Mouse (Mus musculus) forebrain, embryonic 12.5 days (tissue): ENCODE results near the gene Gse1. TPM values are rescaled to one million over a fixed set of nuclear protein-coding genes. Genes with fewer than 3 reads are reported as not detected.

ENCODE experiments used
- ATAC-seq: fragments of 200-750 bp; cut with Nextera tagmentation; 2 replicates; pipeline ENCODE4 v1.8.0; 2017; ENCODE audit warnings: moderate TSS enrichment; ENCODE audit not compliant: low FRiP score
- H3K27ac ChIP-seq: fragments of 300-500 bp; sonication (generic); 2 replicates; pipeline ENCODE4 v1.5.1; 2016; ENCODE audit warnings: mild to moderate bottlenecking
- H3K27me3 ChIP-seq: fragments of 300-500 bp; sonication (generic); 2 replicates; pipeline ENCODE4 v1.6.1; 2016; ENCODE audit warnings: mild to moderate bottlenecking
- H3K36me3 ChIP-seq: fragments of 300-500 bp; sonication (generic); replicated peaks from 2 replicates; pipeline ENCODE4 v1.6.1; 2016; ENCODE audit warnings: mild to moderate bottlenecking
- H3K4me1 ChIP-seq: fragments of 300-500 bp; sonication (generic); 2 replicates; pipeline ENCODE4 v1.6.1; 2016
- H3K4me2 ChIP-seq: fragments of 300-500 bp; sonication (generic); 2 replicates; pipeline ENCODE4 v1.6.1; 2016; ENCODE audit warnings: mild to moderate bottlenecking, moderate library complexity
- H3K4me3 ChIP-seq: fragments of 300-500 bp; sonication (generic); replicated peaks from 2 replicates; pipeline ENCODE4 v1.5.1; 2016; ENCODE audit warnings: mild to moderate bottlenecking
- H3K9ac ChIP-seq: fragments of 300-500 bp; sonication (generic); 2 replicates; pipeline ENCODE4 v1.6.1; 2016; ENCODE audit warnings: mild to moderate bottlenecking
- H3K9me3 ChIP-seq: fragments of 300-500 bp; sonication (generic); 2 replicates; pipeline ENCODE4 v1.6.1; 2016
- WGBS: fragments of 180-500 bp; shearing (Covaris S2); methylation state at CpG from one replicate; pipeline ENCODE4 v1.1.7; 2016; 5-methylcytosine and 5-hydroxymethylcytosine counted together
- polyA plus RNA-seq: library from polyadenylated mRNA; unstranded; fragments of >200 nt; fragmentation: Nextera tagmentation; extraction: Ambion mirVana; gene quantifications from 2 replicates; pipeline ENCODE4 v1.2.1, GENCODE M21; 2016

Gse1 gene
- polyA plus RNA-seq, 1 experiment from 2014 or later = 20.4 TPM

- H3K27me3 ChIP-seq = peaks cover 30% of the 10 kb centered on the region
- no peak overlapping the region for H3K4me2 ChIP-seq
- H3K27ac ChIP-seq = peak overlapping the region; percentile 87
- WGBS = 44% methylated on average over 5 of the region's 5 CpGs
- peaks cover 90% of the 10 kb centered on the region for H3K4me1 ChIP-seq
- 0 out of 2 replicates have a peak overlapping the region, but pooled peaks have one; percentile 33 for H3K9ac ChIP-seq
- H3K4me3 ChIP-seq = no peak overlapping the region
- ATAC-seq = no peak
- H3K9me3 ChIP-seq = no peaks in the 10 kb centered on the region
- no peaks in the 10 kb centered on the region for H3K36me3 ChIP-seq
Measured at GRCm38 (mm10) chr8:120297000-120297399, 68.7 kb downstream of the Gse1 start.

- Histone ChIP-seq H3K4me1 (peaks cover 87% of the 10 kb centered on the region), H3K4me2 (peak overlapping the region; percentile 23), H3K36me3 (no peaks in the 10 kb centered on the region), H3K27me3 (peaks cover 47% of the 10 kb centered on the region), H3K9ac (peak overlapping the region; percentile 33; the same call in 1 of the 2 replicates), H3K4me3 (no peak overlapping the region), H3K9me3 (no peaks in the 10 kb centered on the region), H3K27ac (peak overlapping the region; percentile 93)
- ATAC-seq = peak; percentile 43
- 28% methylated on average over 22 of the region's 22 CpGs for WGBS
Measured at GRCm38 (mm10) chr8:120298601-120299532, 70.6 kb downstream of the Gse1 start.

GRCm38 (mm10) chr8:120300601-120301141 is 72.4 kb downstream of the Gse1 start:
- no peak for ATAC-seq
- H3K4me2 ChIP-seq = peak overlapping the region; percentile 24; the same call in 1 of the 2 replicates
- WGBS = 2% methylated on average over 13 of the region's 13 CpGs
- no peak overlapping the region for H3K4me3 ChIP-seq
- H3K27me3 ChIP-seq = peaks cover 47% of the 10 kb centered on the region
- no peaks in the 10 kb centered on the region for H3K9me3 ChIP-seq
- peaks cover 79% of the 10 kb centered on the region for H3K4me1 ChIP-seq
- peak overlapping the region; percentile 74 for H3K27ac ChIP-seq
- H3K9ac ChIP-seq = peak overlapping the region; percentile 27; the same call in 1 of the 2 replicates
- no peaks in the 10 kb centered on the region for H3K36me3 ChIP-seq

GRCm38 (mm10) chr8:120302941-120303675 is 74.9 kb downstream of the Gse1 start:
- no peak overlapping the region for H3K4me2 ChIP-seq
- H3K4me3 ChIP-seq = no peak overlapping the region
- H3K4me1 ChIP-seq = peaks cover 80% of the 10 kb centered on the region
- WGBS = 56% methylated on average over 11 of the region's 11 CpGs
- peaks cover 51% of the 10 kb centered on the region for H3K27me3 ChIP-seq
- H3K36me3 ChIP-seq = no peaks in the 10 kb centered on the region
- H3K9ac ChIP-seq = peak overlapping the region; percentile 27
- H3K9me3 ChIP-seq = no peaks in the 10 kb centered on the region
- no peak for ATAC-seq
- peak overlapping the region; percentile 92 for H3K27ac ChIP-seq

- Histone ChIP-seq H3K4me3 (no peak overlapping the region), H3K27me3 (peaks cover 59% of the 10 kb centered on the region), H3K36me3 (no peaks in the 10 kb centered on the region), H3K27ac (peak overlapping the region; percentile 92), H3K9me3 (no peaks in the 10 kb centered on the region), H3K4me2 (peak overlapping the region; percentile 32), H3K4me1 (peaks cover 80% of the 10 kb centered on the region), H3K9ac (peak overlapping the region; percentile 33)
- ATAC-seq = peak; percentile 69
- 6% methylated on average over 9 of the region's 9 CpGs for WGBS
Measured at GRCm38 (mm10) chr8:120304097-120304496, 75.8 kb downstream of the Gse1 start.

GRCm38 (mm10) chr8:120305800-120306385 is 77.6 kb downstream of the Gse1 start:
- peak overlapping the region; percentile 87; the same call in 1 of the 2 replicates for H3K27ac ChIP-seq
- no peak overlapping the region for H3K4me2 ChIP-seq
- no peak overlapping the region for H3K4me3 ChIP-seq
- H3K27me3 ChIP-seq = peaks cover 70% of the 10 kb centered on the region
- no peak overlapping the region for H3K9ac ChIP-seq
- 63% methylated on average over 10 of the region's 10 CpGs for WGBS
- no peaks in the 10 kb centered on the region for H3K9me3 ChIP-seq
- no peak for ATAC-seq
- peaks cover 83% of the 10 kb centered on the region for H3K4me1 ChIP-seq
- H3K36me3 ChIP-seq = no peaks in the 10 kb centered on the region

- peaks cover 81% of the 10 kb centered on the region for H3K27me3 ChIP-seq
- WGBS = 3% methylated on average over 16 of the region's 16 CpGs
- H3K4me3 ChIP-seq = no peak overlapping the region
- H3K4me1 ChIP-seq = peaks cover 86% of the 10 kb centered on the region
- peak overlapping the region; percentile 19; the same call in 1 of the 2 replicates for H3K4me2 ChIP-seq
- peak; percentile 45 for ATAC-seq
- H3K9me3 ChIP-seq = no peaks in the 10 kb centered on the region
- H3K9ac ChIP-seq = no peak overlapping the region
- H3K36me3 ChIP-seq = no peaks in the 10 kb centered on the region
- peak overlapping the region; percentile 87 for H3K27ac ChIP-seq
Measured at GRCm38 (mm10) chr8:120307103-120307502, 78.8 kb downstream of the Gse1 start.

GRCm38 (mm10) chr8:120307528-120307927 is 79.3 kb downstream of the Gse1 start:
- no peaks in the 10 kb centered on the region for H3K9me3 ChIP-seq
- no peak overlapping the region for H3K4me3 ChIP-seq
- H3K4me2 ChIP-seq = peak overlapping the region; percentile 19; the same call in 1 of the 2 replicates
- no peak overlapping the region for H3K9ac ChIP-seq
- peak overlapping the region; percentile 87 for H3K27ac ChIP-seq
- WGBS = 44% methylated on average over 11 of the region's 11 CpGs
- peaks cover 88% of the 10 kb centered on the region for H3K4me1 ChIP-seq
- H3K27me3 ChIP-seq = peaks cover 81% of the 10 kb centered on the region
- no peak; the same call in 1 of the 2 replicates for ATAC-seq
- no peaks in the 10 kb centered on the region for H3K36me3 ChIP-seq

- H3K4me2 ChIP-seq = no peak overlapping the region
- 31% methylated on average over 8 of the region's 8 CpGs for WGBS
- no peak overlapping the region for H3K4me3 ChIP-seq
- H3K9me3 ChIP-seq = no peaks in the 10 kb centered on the region
- peak overlapping the region; percentile 87 for H3K27ac ChIP-seq
- H3K27me3 ChIP-seq = peaks cover 81% of the 10 kb centered on the region
- no peaks in the 10 kb centered on the region for H3K36me3 ChIP-seq
- no peak overlapping the region for H3K9ac ChIP-seq
- peaks cover 82% of the 10 kb centered on the region for H3K4me1 ChIP-seq
- no peak for ATAC-seq
Measured at GRCm38 (mm10) chr8:120308131-120308530, 79.9 kb downstream of the Gse1 start.

- Histone ChIP-seq H3K4me2 (no peak overlapping the region), H3K27me3 (peaks cover 79% of the 10 kb centered on the region), H3K4me1 (peaks cover 82% of the 10 kb centered on the region), H3K4me3 (no peak overlapping the region), H3K9ac (no peak overlapping the region), H3K36me3 (no peaks in the 10 kb centered on the region), H3K27ac (peak overlapping the region; percentile 87), H3K9me3 (no peaks in the 10 kb centered on the region)
- ATAC-seq = no peak
- WGBS = 47% methylated on average over 9 of the region's 9 CpGs
Measured at GRCm38 (mm10) chr8:120308553-120308952, 80.3 kb downstream of the Gse1 start.

GRCm38 (mm10) chr8:120309326-120309725 is 81.1 kb downstream of the Gse1 start:
- H3K4me2 ChIP-seq = no peak overlapping the region
- ATAC-seq = peak; percentile 49
- peaks cover 75% of the 10 kb centered on the region for H3K27me3 ChIP-seq
- peak overlapping the region; percentile 87 for H3K27ac ChIP-seq
- no peak overlapping the region for H3K4me3 ChIP-seq
- WGBS = 31% methylated on average over 18 of the region's 18 CpGs
- peaks cover 79% of the 10 kb centered on the region for H3K4me1 ChIP-seq
- no peaks in the 10 kb centered on the region for H3K9me3 ChIP-seq
- H3K36me3 ChIP-seq = no peaks in the 10 kb centered on the region
- no peak overlapping the region for H3K9ac ChIP-seq
